Mouse (Mus musculus) gastrocnemius, adult 18-20 months (tissue): Measurements from ENCODE around the gene Etv1. TPM values are rescaled to one million over a fixed set of nuclear protein-coding genes. Genes with fewer than 3 reads are reported as not detected.
A peak's percentile ranks its signal among the peaks of the same experiment; 100 is the strongest.

ENCODE experiments used
- DNase-seq: peaks from one replicate; pipeline ENCODE4 v3.0.0; 2021; ENCODE audit warnings: low spot score
- long read RNA-seq, 2 experiments: library from polyadenylated mRNA; stranded (forward); transcript quantifications; one replicate each; pipeline ENCODE4 v2.0.0; 2021
- total RNA-seq, 2 experiments: library from RNA; stranded (reverse); gene quantifications; 2 replicates each; pipeline ENCODE4 v1.2.3; 2021

Gene Etv1
- total RNA-seq = 1 to 10 TPM; 4.8 to 6.7 TPM
- long read RNA-seq, experiment 1 = 0 reads
- long read RNA-seq, experiment 2, full-length matches to known transcripts = 2 of 3 reads
- long read RNA-seq, experiment 2, partial matches to known transcripts = 0 of 3 reads
- long read RNA-seq, experiment 2, other reads (novel, unspliced or antisense) = 1 of 3 reads

GRCm38 (mm10) chr12:38779186-38779777 lies at the start of gene Etv1:
Gene Etv1 (plus strand): TSS chr12:38779380.
- peak; percentile 19 for DNase-seq

GRCm38 (mm10) chr12:38729661-38730060 lies 49.5 kb upstream of the Etv1 start:
- no peak for DNase-seq

GRCm38 (mm10) chr12:38730791-38731190 lies 48.4 kb upstream of the Etv1 start:
- DNase-seq = no peak

GRCm38 (mm10) chr12:38759322-38759721 lies 19.9 kb upstream of the Etv1 start:
- DNase-seq = no peak

GRCm38 (mm10) chr12:38777316-38777715 lies 1.9 kb upstream of the Etv1 start:
- no peak for DNase-seq

- no peak for DNase-seq
Measured at GRCm38 (mm10) chr12:38777957-38778298, 1.3 kb upstream of the Etv1 start.

- peak; percentile 79 for DNase-seq
Measured at GRCm38 (mm10) chr12:38778299-38779075, 693 bp upstream of the Etv1 start.

GRCm38 (mm10) chr12:38780006-38780954 lies 1.1 kb downstream of the Etv1 start:
- peak; percentile 67 for DNase-seq

- DNase-seq = peak; percentile 13
Measured at GRCm38 (mm10) chr12:38780955-38781304, 1.8 kb downstream of the Etv1 start.

- no peak for DNase-seq
Measured at GRCm38 (mm10) chr12:38781686-38782085, 2.5 kb downstream of the Etv1 start.

GRCm38 (mm10) chr12:38783291-38783690 lies 4.1 kb downstream of the Etv1 start:
- no peak for DNase-seq

GRCm38 (mm10) chr12:38784221-38784620 lies 5.0 kb downstream of the Etv1 start:
- DNase-seq = no peak

- DNase-seq = no peak
Measured at GRCm38 (mm10) chr12:38786571-38786970, 7.4 kb downstream of the Etv1 start.

- DNase-seq = no peak
Measured at GRCm38 (mm10) chr12:38787704-38788103, 8.5 kb downstream of the Etv1 start.

GRCm38 (mm10) chr12:38788621-38789020 lies 9.4 kb downstream of the Etv1 start:
- peak; percentile 48 for DNase-seq

- no peak for DNase-seq
Measured at GRCm38 (mm10) chr12:38789789-38790355, 10.7 kb downstream of the Etv1 start.

- no peak for DNase-seq
Measured at GRCm38 (mm10) chr12:38793076-38793475, 13.9 kb downstream of the Etv1 start.

GRCm38 (mm10) chr12:38793697-38794096 lies 14.5 kb downstream of the Etv1 start:
- no peak for DNase-seq

GRCm38 (mm10) chr12:38807031-38807430 lies 27.9 kb downstream of the Etv1 start:
- no peak for DNase-seq

- DNase-seq = no peak
Measured at GRCm38 (mm10) chr12:38812392-38812791, 33.2 kb downstream of the Etv1 start.

GRCm38 (mm10) chr12:38814010-38814786 lies 35.0 kb downstream of the Etv1 start:
- DNase-seq = no peak
